Mouse (Mus musculus) heart, embryonic 10.5 days (tissue): ENCODE results near the gene Pgm2l1. TPM values are rescaled to one million over a fixed set of nuclear protein-coding genes. Genes with fewer than 3 reads are reported as not detected.

Source experiments
- DNase-seq: peaks from one replicate; pipeline ENCODE4 v3.0.0-alpha.2; 2017; ENCODE audit warnings: low spot score
- H3K27ac ChIP-seq: fragments of 300-500 bp; sonication (generic); 2 replicates; pipeline ENCODE4 v1.5.1; 2016; ENCODE audit warnings: mild to moderate bottlenecking
- H3K27me3 ChIP-seq: fragments of 300-500 bp; sonication (generic); 2 replicates; pipeline ENCODE4 v1.6.1; 2016; ENCODE audit warnings: mild to moderate bottlenecking; ENCODE audit not compliant: poor library complexity, insufficient read depth, severe bottlenecking
- H3K36me3 ChIP-seq: fragments of 300-500 bp; sonication (generic); 2 replicates; pipeline ENCODE4 v1.6.1; 2016; ENCODE audit warnings: mild to moderate bottlenecking, moderate library complexity
- H3K4me1 ChIP-seq: fragments of 300-500 bp; sonication (generic); 2 replicates; pipeline ENCODE4 v1.6.1; 2016; ENCODE audit warnings: mild to moderate bottlenecking
- H3K4me3 ChIP-seq: fragments of 300-500 bp; sonication (generic); 2 replicates; pipeline ENCODE4 v1.5.1; 2016; ENCODE audit warnings: mild to moderate bottlenecking, moderate library complexity
- H3K9me3 ChIP-seq: fragments of 300-500 bp; sonication (generic); 2 replicates; pipeline ENCODE4 v1.6.1; 2016; ENCODE audit warnings: mild to moderate bottlenecking, moderate library complexity
- WGBS: fragments of 180-500 bp; shearing (Covaris S2); methylation state at CpG from one replicate; pipeline ENCODE4 v1.1.7; 2016; 5-methylcytosine and 5-hydroxymethylcytosine counted together
- polyA plus RNA-seq: library from polyadenylated mRNA; unstranded; fragments of >200 nt; fragmentation: Nextera tagmentation; extraction: Ambion mirVana; gene quantifications from 2 replicates; pipeline ENCODE4 v1.2.1, GENCODE M21; 2016

The Pgm2l1 gene
- 0.94 and 1.4 TPM in 2 replicates for polyA plus RNA-seq

- peak within 1 kb of the TSS; percentile 89 for H3K27ac ChIP-seq
- peak within 1 kb of the TSS; percentile 88 for H3K4me3 ChIP-seq
- H3K27me3 ChIP-seq: no peaks in the 10 kb centered on the region
- no peaks in the 10 kb centered on the region for H3K9me3 ChIP-seq
- H3K36me3 ChIP-seq: no peaks in the 10 kb centered on the region
- DNase-seq: peak; percentile 98
- WGBS: under 1% methylated on average over 62 of the region's 72 CpGs
- peaks cover 8% of the 10 kb centered on the region; the same call in 1 of the 2 replicates for H3K4me1 ChIP-seq
Observed at GRCm38 (mm10) chr7:100227158-100227875, at the start of gene Pgm2l1. Gene Pgm2l1 (plus strand): TSS chr7:100227394.

GRCm38 (mm10) chr7:100178016-100178890 is 48.9 kb upstream of the Pgm2l1 start:
- Histone ChIP-seq H3K4me1 (peaks cover 20% of the 10 kb centered on the region), H3K27me3 (peaks cover 61% of the 10 kb centered on the region), H3K36me3 (no peaks in the 10 kb centered on the region), H3K9me3 (no peaks in the 10 kb centered on the region), H3K4me3 (peak overlapping the region; percentile 63), H3K27ac (no peak overlapping the region)
- DNase-seq: peak; percentile 77
- 7% methylated on average over 30 of the region's 30 CpGs for WGBS

- no peak overlapping the region for H3K27ac ChIP-seq
- DNase-seq: peak; percentile 78
Observed at GRCm38 (mm10) chr7:100178891-100179233, 48.3 kb upstream of the Pgm2l1 start.

GRCm38 (mm10) chr7:100179394-100179793 is 47.8 kb upstream of the Pgm2l1 start:
- Histone ChIP-seq H3K36me3 (no peaks in the 10 kb centered on the region), H3K27ac (no peak overlapping the region), H3K4me1 (peaks cover 20% of the 10 kb centered on the region), H3K9me3 (no peaks in the 10 kb centered on the region), H3K4me3 (peak overlapping the region; percentile 63), H3K27me3 (peaks cover 61% of the 10 kb centered on the region)
- WGBS: 48% methylated on average over 7 of the region's 7 CpGs
- DNase-seq: no peak

More at GRCm38 (mm10) chr7:100178891-100179233, 48.3 kb upstream of the Pgm2l1 start:
- Histone ChIP-seq H3K9me3 (no peaks in the 10 kb centered on the region), H3K27me3 (peaks cover 61% of the 10 kb centered on the region), H3K4me1 (peaks cover 20% of the 10 kb centered on the region), H3K4me3 (peak overlapping the region; percentile 63), H3K36me3 (no peaks in the 10 kb centered on the region)
- 1% methylated on average over 15 of the region's 15 CpGs for WGBS

GRCm38 (mm10) chr7:100179836-100180407 is 47.3 kb upstream of the Pgm2l1 start:
- 65% methylated on average over 7 of the region's 7 CpGs for WGBS
- H3K4me1 ChIP-seq: peaks cover 20% of the 10 kb centered on the region
- no peaks in the 10 kb centered on the region for H3K36me3 ChIP-seq
- no peak overlapping the region for H3K4me3 ChIP-seq
- peak; percentile 68 for DNase-seq
- no peaks in the 10 kb centered on the region for H3K9me3 ChIP-seq
- no peak overlapping the region for H3K27ac ChIP-seq
- H3K27me3 ChIP-seq: peaks cover 61% of the 10 kb centered on the region

- 73% methylated on average over 2 of the region's 2 CpGs for WGBS
- Histone ChIP-seq H3K4me3 (no peak overlapping the region), H3K27ac (no peak overlapping the region), H3K9me3 (no peaks in the 10 kb centered on the region), H3K27me3 (peaks cover 53% of the 10 kb centered on the region), H3K4me1 (peaks cover 20% of the 10 kb centered on the region), H3K36me3 (no peaks in the 10 kb centered on the region)
- DNase-seq: no peak
Observed at GRCm38 (mm10) chr7:100181176-100181575, 46.0 kb upstream of the Pgm2l1 start.

GRCm38 (mm10) chr7:100181614-100182013 is 45.6 kb upstream of the Pgm2l1 start:
- Histone ChIP-seq H3K27ac (no peak overlapping the region), H3K9me3 (no peaks in the 10 kb centered on the region), H3K36me3 (no peaks in the 10 kb centered on the region), H3K4me3 (no peak overlapping the region), H3K4me1 (peaks cover 20% of the 10 kb centered on the region), H3K27me3 (peaks cover 49% of the 10 kb centered on the region)
- no peak for DNase-seq
- WGBS: 75% methylated on average over 3 of the region's 3 CpGs

GRCm38 (mm10) chr7:100182388-100182787 is 44.8 kb upstream of the Pgm2l1 start:
- peaks cover 41% of the 10 kb centered on the region for H3K27me3 ChIP-seq
- H3K4me1 ChIP-seq: peaks cover 20% of the 10 kb centered on the region
- no peaks in the 10 kb centered on the region for H3K36me3 ChIP-seq
- no peak for DNase-seq
- WGBS: 74% methylated on average over 3 of the region's 3 CpGs
- no peaks in the 10 kb centered on the region for H3K9me3 ChIP-seq
- no peak overlapping the region for H3K27ac ChIP-seq
- no peak overlapping the region for H3K4me3 ChIP-seq

- Histone ChIP-seq H3K36me3 (no peaks in the 10 kb centered on the region), H3K4me1 (no peaks in the 10 kb centered on the region), H3K27me3 (peaks cover 17% of the 10 kb centered on the region; the same call in 1 of the 2 replicates), H3K9me3 (no peaks in the 10 kb centered on the region), H3K27ac (no peak overlapping the region), H3K4me3 (no peak overlapping the region)
- no peak for DNase-seq
- WGBS: 23% methylated on average over 7 of the region's 7 CpGs
Observed at GRCm38 (mm10) chr7:100187601-100188000, 39.6 kb upstream of the Pgm2l1 start.

- Histone ChIP-seq H3K4me3 (no peak overlapping the region), H3K36me3 (no peaks in the 10 kb centered on the region), H3K27me3 (peaks cover 17% of the 10 kb centered on the region; the same call in 1 of the 2 replicates), H3K4me1 (no peaks in the 10 kb centered on the region), H3K27ac (no peak overlapping the region), H3K9me3 (no peaks in the 10 kb centered on the region)
- no peak for DNase-seq
- WGBS: 53% methylated on average over 4 of the region's 4 CpGs
Observed at GRCm38 (mm10) chr7:100190167-100190566, 37.0 kb upstream of the Pgm2l1 start.

GRCm38 (mm10) chr7:100190778-100191177 is 36.4 kb upstream of the Pgm2l1 start:
- no peak for DNase-seq
- no peaks in the 10 kb centered on the region for H3K4me1 ChIP-seq
- no peak overlapping the region for H3K27ac ChIP-seq
- H3K4me3 ChIP-seq: no peak overlapping the region
- no peaks in the 10 kb centered on the region for H3K9me3 ChIP-seq
- 5% methylated on average over 4 of the region's 4 CpGs for WGBS
- peaks cover 17% of the 10 kb centered on the region; the same call in 1 of the 2 replicates for H3K27me3 ChIP-seq
- no peaks in the 10 kb centered on the region for H3K36me3 ChIP-seq

GRCm38 (mm10) chr7:100201191-100201590 is 26.0 kb upstream of the Pgm2l1 start:
- H3K36me3 ChIP-seq: no peaks in the 10 kb centered on the region
- H3K27me3 ChIP-seq: no peaks in the 10 kb centered on the region
- no peak overlapping the region for H3K27ac ChIP-seq
- H3K4me3 ChIP-seq: no peak overlapping the region
- no peak for DNase-seq
- 84% methylated on average over 3 of the region's 3 CpGs for WGBS
- H3K4me1 ChIP-seq: no peaks in the 10 kb centered on the region
- H3K9me3 ChIP-seq: no peaks in the 10 kb centered on the region

- DNase-seq: no peak
- Histone ChIP-seq H3K27me3 (no peaks in the 10 kb centered on the region), H3K27ac (no peak overlapping the region), H3K4me1 (peaks cover 12% of the 10 kb centered on the region), H3K4me3 (no peak overlapping the region), H3K36me3 (no peaks in the 10 kb centered on the region), H3K9me3 (no peaks in the 10 kb centered on the region)
- 53% methylated on average over 3 of the region's 3 CpGs for WGBS
Observed at GRCm38 (mm10) chr7:100203616-100204015, 23.6 kb upstream of the Pgm2l1 start.
